ENCODE assay signal across 22 mouse cellular contexts in genomic region chr12:8573405-8573804, GRCm38 (mm10). TPM values are rescaled to one million over a fixed set of nuclear protein-coding genes. Genes with fewer than 3 reads are reported as not detected.
A peak's percentile ranks its signal among the peaks of the same experiment; 100 is the strongest.
DNase-seq lines count a peak whose midpoint lies in the region; ATAC-seq and TF ChIP-seq lines count a peak whose summit lies in the region.
"Had no signal": no experiment of that assay in that cellular context is flagged by ENCODE, and none has a peak within 500 bp of the region (broad histone marks: within the 10 kb centered on the region; RNA-seq: fewer than 3 reads in every experiment).

No protein-coding gene starts in this region.

- H3K9ac ChIP-seq in heart, embryonic 15.5 days, result no peak overlapping the region
- no peak overlapping the region for H3K9ac ChIP-seq in kidney, postnatal 0 days (ENCODE audit: low read depth, low read length)
- H3K9ac ChIP-seq in stomach, embryonic 16.5 days (ENCODE audit: low read length), result no peak overlapping the region
- no peak overlapping the region for H3K9ac ChIP-seq in stomach, postnatal 0 days (ENCODE audit: low read length)

- no peaks in the 10 kb centered on the region for H3K4me1 ChIP-seq in heart, embryonic 15.5 days (replicated peaks)
- no peaks in the 10 kb centered on the region for H3K4me1 ChIP-seq in kidney, postnatal 0 days (replicated peaks; ENCODE audit: insufficient read depth, low read length)
- no peaks in the 10 kb centered on the region for H3K4me1 ChIP-seq in stomach, embryonic 16.5 days (ENCODE audit: control insufficient read depth, insufficient read depth, low read length)
- no peaks in the 10 kb centered on the region for H3K4me1 ChIP-seq in stomach, postnatal 0 days (replicated peaks; ENCODE audit: control insufficient read depth, insufficient read depth)
- peaks cover 3% of the 10 kb centered on the region; the same call in 1 of the 2 replicates for H3K4me1 ChIP-seq in small intestine, adult 2 months (ENCODE audit: control insufficient read depth, insufficient read depth, insufficient read length, low read length)
- H3K4me1 ChIP-seq: hindbrain, embryonic 10.5 days had no signal

- ATAC-seq in heart, embryonic 15.5 days (replicated peaks; ENCODE audit: insufficient number of reproducible peaks, insufficient read depth, low FRiP score, low read depth), result no peak
- ATAC-seq in kidney, postnatal 0 days (replicated peaks; ENCODE audit: low FRiP score, low read depth), result no peak
- ATAC-seq in stomach, embryonic 16.5 days (ENCODE audit: insufficient read depth, low FRiP score), result no peak
- ATAC-seq in stomach, postnatal 0 days (ENCODE audit: low FRiP score, low TSS enrichment), result no peak

- H3K27ac ChIP-seq in heart, embryonic 15.5 days, result no peak overlapping the region
- no peak overlapping the region for H3K27ac ChIP-seq in kidney, postnatal 0 days
- H3K27ac ChIP-seq in stomach, embryonic 16.5 days (ENCODE audit: low read length), result no peak overlapping the region
- no peak overlapping the region for H3K27ac ChIP-seq in stomach, postnatal 0 days (replicated peaks)
- no peak overlapping the region for H3K27ac ChIP-seq in small intestine, adult 2 months (ENCODE audit: insufficient read depth, low read depth, low read length)
- H3K27ac ChIP-seq: gastrocnemius, adult 2 months; hindbrain, embryonic 10.5 days had no signal

- no peaks in the 10 kb centered on the region for H3K9me3 ChIP-seq in heart, embryonic 15.5 days (replicated peaks)
- no peaks in the 10 kb centered on the region for H3K9me3 ChIP-seq in kidney, postnatal 0 days (replicated peaks; ENCODE audit: low read length)
- H3K9me3 ChIP-seq in stomach, embryonic 16.5 days (replicated peaks; ENCODE audit: control insufficient read depth, low read length), result no peaks in the 10 kb centered on the region
- no peaks in the 10 kb centered on the region for H3K9me3 ChIP-seq in stomach, postnatal 0 days (ENCODE audit: control insufficient read depth, low read length)
- H3K9me3 ChIP-seq: hindbrain, embryonic 10.5 days had no signal

- H3K36me3 ChIP-seq in heart, embryonic 15.5 days, result no peaks in the 10 kb centered on the region
- no peaks in the 10 kb centered on the region for H3K36me3 ChIP-seq in kidney, postnatal 0 days (ENCODE audit: insufficient read depth, low read length)
- no peaks in the 10 kb centered on the region for H3K36me3 ChIP-seq in stomach, embryonic 16.5 days (ENCODE audit: control insufficient read depth, insufficient read depth, low read length)
- H3K36me3 ChIP-seq in stomach, postnatal 0 days (ENCODE audit: control insufficient read depth, insufficient read depth, low read length), result no peaks in the 10 kb centered on the region
- H3K36me3 ChIP-seq in small intestine, adult 2 months (ENCODE audit: control insufficient read depth, insufficient read depth, low read length), result no peaks in the 10 kb centered on the region
- H3K36me3 ChIP-seq: hindbrain, embryonic 10.5 days had no signal

- no peak for TF ChIP-seq CTCF in kidney, postnatal 0 days (IDR thresholded peaks at IDR 0.05; ENCODE audit: low read depth)
- no peak for TF ChIP-seq CTCF in stomach, postnatal 0 days (IDR thresholded peaks at IDR 0.05; ENCODE audit: low read depth)
- no peak for TF ChIP-seq CTCF in small intestine, adult 2 months (IDR thresholded peaks at IDR 0.05; ENCODE audit: extremely low read depth, insufficient read length, insufficient replicate concordance, low read depth, low read length)

- no peak for TF ChIP-seq POLR2A in small intestine, adult 2 months (IDR thresholded peaks at IDR 0.05; ENCODE audit: low read depth, low read length)

- H3K27me3 ChIP-seq in heart, embryonic 15.5 days, result no peaks in the 10 kb centered on the region
- H3K27me3 ChIP-seq in kidney, postnatal 0 days (ENCODE audit: insufficient read depth, low read length), result no peaks in the 10 kb centered on the region
- H3K27me3 ChIP-seq in stomach, embryonic 16.5 days (ENCODE audit: control insufficient read depth, insufficient read depth, low read length), result no peaks in the 10 kb centered on the region
- no peaks in the 10 kb centered on the region for H3K27me3 ChIP-seq in stomach, postnatal 0 days (ENCODE audit: control insufficient read depth, insufficient read depth, low read length)
- no peaks in the 10 kb centered on the region for H3K27me3 ChIP-seq in small intestine, adult 2 months (ENCODE audit: control insufficient read depth, insufficient read depth, low read length)

- H3K4me3 ChIP-seq in heart, embryonic 15.5 days, result no peak overlapping the region
- H3K4me3 ChIP-seq in kidney, postnatal 0 days (replicated peaks; ENCODE audit: low read depth, low read length), result peak overlapping the region; percentile 16; the same call in 1 of the 2 replicates
- H3K4me3 ChIP-seq in stomach, embryonic 16.5 days (replicated peaks; ENCODE audit: low read length), result no peak overlapping the region
- no peak overlapping the region for H3K4me3 ChIP-seq in stomach, postnatal 0 days (ENCODE audit: low read depth, low read length)
- 0 out of 2 replicates have a peak overlapping the region, but pooled peaks have one; percentile 15 for H3K4me3 ChIP-seq in small intestine, adult 2 months (ENCODE audit: low read depth, low read length)
- H3K4me3 ChIP-seq: gastrocnemius, adult 2 months; hindbrain, embryonic 10.5 days had no signal

- DNase-seq in heart, adult 8-10 months (ENCODE audit: low spot score), result no peak
- no peak for DNase-seq in kidney, postnatal 0 days (ENCODE audit: low spot score)
- no peak for DNase-seq in kidney, adult 9 months
- DNase-seq in stomach, postnatal 0 days (ENCODE audit: low spot score), result no peak
- DNase-seq in thymus, postnatal 10 days (ENCODE audit: low spot score in 2 of 2), result no peak
- DNase-seq: adrenal gland, postnatal 14 days; cerebellum, postnatal 10 days; gastrocnemius, adult 2 months; kidney, postnatal 25 days; layer of hippocampus, postnatal 36 days; left cerebral cortex, postnatal 4 days; right cerebral cortex, adult 18-20 months; thymus, postnatal 14 days had no signal

- peak overlapping the region; percentile 29; the same call in 1 of the 2 replicates for H3K4me2 ChIP-seq in heart, embryonic 15.5 days
- H3K4me2 ChIP-seq in kidney, postnatal 0 days (ENCODE audit: low read length), result peak overlapping the region; percentile 50
- peak overlapping the region; percentile 36; the same call in 1 of the 2 replicates for H3K4me2 ChIP-seq in stomach, embryonic 16.5 days (ENCODE audit: low read depth, low read length)
- H3K4me2 ChIP-seq in stomach, postnatal 0 days (replicated peaks; ENCODE audit: low read depth), result no peak overlapping the region

- TF ChIP-seq EP300 in stomach, postnatal 0 days (optimal IDR thresholded peaks at IDR 0.05), result no peak

- 73% methylated on average over 11 of the region's 11 CpGs for WGBS in heart, embryonic 15.5 days
- 84% methylated on average over 11 of the region's 11 CpGs for WGBS in kidney, postnatal 0 days
- WGBS in stomach, embryonic 16.5 days, result 69% methylated on average over 11 of the region's 11 CpGs
- 81% methylated on average over 11 of the region's 11 CpGs for WGBS in stomach, postnatal 0 days
- WGBS in small intestine, adult 2 months, result 87% methylated on average over 11 of the region's 11 CpGs

RNA-seq across cellular contexts. Expression of gene Slc7a15, which starts 25.5 kb away (rescaled TPM):
- polyA plus RNA-seq in heart, embryonic 15.5 days (2015; fragmentation: Nextera tagmentation; extraction: Ambion mirVana), result not detected in 2 replicates
- total RNA-seq in heart, adult 8-10 months (2022), result not detected
- 0.05 TPM in 1 of 2 replicates, not detected in the other for polyA plus RNA-seq in kidney, postnatal 0 days (2015; fragmentation: Nextera tagmentation; extraction: Ambion mirVana)
- polyA plus RNA-seq in stomach, embryonic 16.5 days (2015; fragmentation: Nextera tagmentation; extraction: Ambion mirVana), result not detected in 2 replicates
- polyA plus RNA-seq in stomach, postnatal 0 days (2015; fragmentation: Nextera tagmentation; extraction: Ambion mirVana), result not detected in 2 replicates
- polyA plus RNA-seq in small intestine, adult 2 months (2012; rRNA removed), result 33.5 and 244 TPM in 2 replicates
- total RNA-seq: adrenal gland, postnatal 14 days; gastrocnemius, adult 2 months; layer of hippocampus, postnatal 36 days; left cerebral cortex, postnatal 4 days; megakaryocyte progenitor cell, adult 5-6 weeks; MEL; midbrain, postnatal 0 days had no signal
- polyA plus RNA-seq: forebrain, embryonic 11.5 days; hindbrain, embryonic 10.5 days; midbrain, postnatal 0 days; neural tube, embryonic 14.5 days had no signal

Comparison
In these comparisons a context has a peak if more than half of its experiments do, and no peak if none do; other contexts are left out.
1. H3K4me3 ChIP-seq: peak in kidney, postnatal 0 days (single experiment) and small intestine, adult 2 months (single experiment); none in heart, embryonic 15.5 days (single experiment), stomach, embryonic 16.5 days (single experiment) and stomach, postnatal 0 days (single experiment).
2. RNA of gene Slc7a15, which starts 25.5 kb away (polyA plus RNA-seq): 33.5 to 244 TPM in small intestine, adult 2 months; not detected in stomach, embryonic 16.5 days, 0.05 TPM in kidney, postnatal 0 days, not detected in heart, embryonic 15.5 days and not detected in stomach, postnatal 0 days; every median in the first group is over 10 times any median in the second.